Mouse (Mus musculus): ENCODE measurements at regions not wholly inside any gene's neighbourhood (a gene's known extent, or its start where the extent isn't known, plus 50 kb on each side); places are given as distances from the start of the nearest gene placed in this dataset.

DNA sequence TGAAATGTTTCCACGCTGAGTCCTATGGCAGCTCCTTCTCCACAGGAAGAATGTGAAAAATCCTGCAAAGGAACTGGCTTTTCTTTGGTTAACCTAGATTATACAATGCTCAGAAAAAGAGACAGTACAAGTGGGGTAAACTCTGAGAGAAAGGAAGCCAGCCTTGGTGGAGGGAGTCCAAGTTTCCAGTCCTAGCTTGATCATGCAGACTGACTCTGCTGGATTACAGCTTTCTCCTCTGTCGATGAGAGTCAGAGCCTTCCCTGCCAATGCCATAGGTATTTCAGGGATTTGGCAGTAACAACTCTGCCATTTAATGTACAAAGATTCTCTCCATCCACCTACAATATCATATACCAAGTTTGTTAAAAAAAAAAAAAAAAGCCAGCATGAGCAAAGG, 343.3 kb downstream of the Kcnj2 start:
- Histone ChIP-seq H3K9ac (ENCODE audit: low read length) (no peak overlapping the region), H3K36me3 (ENCODE audit: control insufficient read depth, insufficient read depth, low read length) (no peaks in the 10 kb centered on the region), H3K4me2 (replicated peaks; ENCODE audit: low read depth) (no peak overlapping the region), H3K4me3 (ENCODE audit: low read depth, low read length) (no peak overlapping the region), H3K27me3 (ENCODE audit: control insufficient read depth, insufficient read depth, low read length) (no peaks in the 10 kb centered on the region), H3K4me1 (replicated peaks; ENCODE audit: control insufficient read depth, insufficient read depth) (no peaks in the 10 kb centered on the region), H3K27ac (replicated peaks) (no peak overlapping the region), H3K9me3 (ENCODE audit: control insufficient read depth, low read length) (no peaks in the 10 kb centered on the region)
- 47% methylated on average over 2 of the region's 2 CpGs for WGBS
- DNase-seq (ENCODE audit: low spot score) = no peak
- ATAC-seq (ENCODE audit: low FRiP score, low TSS enrichment) = no peak
- TF ChIP-seq EP300 (optimal IDR thresholded peaks at IDR 0.05) (no peak), CTCF (IDR thresholded peaks at IDR 0.05; ENCODE audit: low read depth) (no peak)

DNA sequence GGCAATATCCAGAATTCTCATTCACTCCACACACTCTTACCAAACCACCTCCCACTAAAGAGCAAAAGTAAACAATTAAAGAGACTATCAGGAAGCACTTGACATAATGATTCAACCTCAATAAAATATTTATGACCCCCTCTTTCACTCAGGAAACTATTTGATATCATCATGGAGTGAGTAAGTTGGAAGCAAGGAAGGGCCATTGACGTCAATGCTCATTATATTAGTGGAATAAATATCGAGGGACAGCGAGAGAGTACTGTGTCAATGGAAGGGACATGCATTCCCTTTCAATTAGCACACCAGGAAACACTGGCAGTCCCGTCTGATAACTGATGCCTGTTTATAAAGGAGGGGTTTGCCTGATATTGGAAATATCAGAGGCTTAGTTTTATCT, 358.9 kb downstream of the Kcnj2 start:
- H3K9me3 ChIP-seq (ENCODE audit: control insufficient read depth, low read length) = no peaks in the 10 kb centered on the region
- no peak overlapping the region for H3K27ac ChIP-seq (replicated peaks)
- no peaks in the 10 kb centered on the region for H3K36me3 ChIP-seq (ENCODE audit: control insufficient read depth, insufficient read depth, low read length)
- H3K9ac ChIP-seq (ENCODE audit: low read length) = no peak overlapping the region
- H3K4me1 ChIP-seq (replicated peaks; ENCODE audit: control insufficient read depth, insufficient read depth) = no peaks in the 10 kb centered on the region
- no peak for ATAC-seq (ENCODE audit: low FRiP score, low TSS enrichment)
- no peak for DNase-seq (ENCODE audit: low spot score)
- no peaks in the 10 kb centered on the region for H3K27me3 ChIP-seq (ENCODE audit: control insufficient read depth, insufficient read depth, low read length)
- H3K4me2 ChIP-seq (replicated peaks; ENCODE audit: low read depth) = no peak overlapping the region
- H3K4me3 ChIP-seq (ENCODE audit: low read depth, low read length) = no peak overlapping the region
- 72% methylated on average over 4 of the region's 4 CpGs for WGBS
- no peak for TF ChIP-seq CTCF (IDR thresholded peaks at IDR 0.05; ENCODE audit: low read depth)
- no peak for TF ChIP-seq EP300 (optimal IDR thresholded peaks at IDR 0.05)

DNA sequence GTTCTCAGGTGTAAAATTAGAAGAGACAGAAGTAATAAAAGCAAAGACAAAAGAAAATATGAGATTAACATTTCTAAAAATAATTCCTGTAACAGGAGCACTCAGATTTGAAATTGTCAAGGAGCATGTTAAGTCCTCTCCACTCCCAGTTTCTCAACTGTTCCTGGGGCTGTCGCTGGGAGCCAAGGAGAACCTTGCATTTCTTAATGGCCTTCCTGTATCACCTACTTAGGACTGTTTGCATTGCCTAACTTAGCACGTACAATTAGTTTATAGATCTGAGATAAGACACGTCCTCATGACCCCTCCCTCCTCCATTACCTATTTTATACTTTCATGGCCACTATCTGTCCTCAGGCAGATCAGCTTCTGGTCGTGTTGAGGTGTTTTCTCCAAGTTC, 360.8 kb downstream of the Kcnj2 start:
- Histone ChIP-seq H3K4me1 (replicated peaks; ENCODE audit: control insufficient read depth, insufficient read depth) (no peaks in the 10 kb centered on the region), H3K9ac (ENCODE audit: low read length) (no peak overlapping the region), H3K36me3 (ENCODE audit: control insufficient read depth, insufficient read depth, low read length) (no peaks in the 10 kb centered on the region), H3K27ac (replicated peaks) (no peak overlapping the region), H3K27me3 (ENCODE audit: control insufficient read depth, insufficient read depth, low read length) (no peaks in the 10 kb centered on the region), H3K4me3 (ENCODE audit: low read depth, low read length) (no peak overlapping the region), H3K9me3 (ENCODE audit: control insufficient read depth, low read length) (no peaks in the 10 kb centered on the region), H3K4me2 (replicated peaks; ENCODE audit: low read depth) (no peak overlapping the region)
- DNase-seq (ENCODE audit: low spot score) = no peak
- 38% methylated on average over 4 of the region's 4 CpGs for WGBS
- no peak for ATAC-seq (ENCODE audit: low FRiP score, low TSS enrichment)
- no peak for TF ChIP-seq EP300 (optimal IDR thresholded peaks at IDR 0.05)
- no peak for TF ChIP-seq CTCF (IDR thresholded peaks at IDR 0.05; ENCODE audit: low read depth)

DNA sequence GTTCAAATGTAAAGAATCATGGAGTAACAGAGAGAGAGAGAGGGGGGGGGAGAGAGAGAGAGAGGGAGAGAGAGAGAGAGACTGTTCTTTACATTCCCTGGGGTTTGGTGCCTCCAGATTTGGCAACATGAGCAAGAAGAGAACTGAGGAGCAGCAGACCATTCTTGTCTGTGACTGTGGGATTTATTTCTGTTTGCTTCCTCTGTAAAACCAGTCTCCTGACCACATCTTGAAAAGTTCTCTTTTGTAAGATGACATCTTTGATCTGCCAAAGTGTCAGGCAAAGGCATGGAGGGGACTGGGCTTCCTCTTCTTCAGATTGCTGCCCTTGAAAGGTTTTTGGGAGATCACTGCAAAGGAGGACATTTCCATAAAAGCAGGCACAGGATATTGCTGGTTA, 376.3 kb downstream of the Kcnj2 start:
- ATAC-seq (ENCODE audit: low FRiP score, low TSS enrichment) = no peak
- Histone ChIP-seq H3K4me2 (replicated peaks; ENCODE audit: low read depth) (no peak overlapping the region), H3K4me3 (ENCODE audit: low read depth, low read length) (no peak overlapping the region), H3K36me3 (ENCODE audit: control insufficient read depth, insufficient read depth, low read length) (no peaks in the 10 kb centered on the region), H3K4me1 (replicated peaks; ENCODE audit: control insufficient read depth, insufficient read depth) (no peaks in the 10 kb centered on the region), H3K27ac (replicated peaks) (no peak overlapping the region), H3K9me3 (ENCODE audit: control insufficient read depth, low read length) (no peaks in the 10 kb centered on the region), H3K27me3 (ENCODE audit: control insufficient read depth, insufficient read depth, low read length) (no peaks in the 10 kb centered on the region), H3K9ac (ENCODE audit: low read length) (no peak overlapping the region)
- TF ChIP-seq CTCF (IDR thresholded peaks at IDR 0.05; ENCODE audit: low read depth) (no peak), EP300 (optimal IDR thresholded peaks at IDR 0.05) (no peak)
- no peak for DNase-seq (ENCODE audit: low spot score)

DNA sequence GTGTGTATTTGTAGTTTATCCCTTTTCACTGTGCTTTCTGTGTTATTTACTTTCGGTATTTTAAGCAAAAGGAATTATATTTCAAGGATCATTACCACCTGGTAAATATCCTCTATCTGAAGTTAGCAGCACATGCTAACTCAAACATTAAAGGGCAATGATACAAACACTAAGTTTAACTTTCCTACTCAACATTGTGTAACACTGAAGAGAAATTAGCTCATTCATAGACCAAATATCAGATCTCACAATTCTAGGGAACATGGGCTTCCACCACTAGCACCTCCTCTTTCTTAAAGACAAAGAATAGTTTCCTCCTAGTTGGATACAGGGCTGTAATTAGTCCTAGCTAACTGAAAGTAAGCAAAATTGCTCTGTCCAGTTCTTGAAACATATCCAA, 377.4 kb downstream of the Kcnj2 start:
- H3K4me3 ChIP-seq (ENCODE audit: low read depth, low read length) = no peak overlapping the region
- ATAC-seq (ENCODE audit: low FRiP score, low TSS enrichment) (no peak), DNase-seq (ENCODE audit: low spot score) (no peak)
- H3K4me2 ChIP-seq (replicated peaks; ENCODE audit: low read depth) = no peak overlapping the region
- no peaks in the 10 kb centered on the region for H3K36me3 ChIP-seq (ENCODE audit: control insufficient read depth, insufficient read depth, low read length)
- no peaks in the 10 kb centered on the region for H3K4me1 ChIP-seq (replicated peaks; ENCODE audit: control insufficient read depth, insufficient read depth)
- no peaks in the 10 kb centered on the region for H3K9me3 ChIP-seq (ENCODE audit: control insufficient read depth, low read length)
- no peak for TF ChIP-seq EP300 (optimal IDR thresholded peaks at IDR 0.05)
- no peak for TF ChIP-seq CTCF (IDR thresholded peaks at IDR 0.05; ENCODE audit: low read depth)
- H3K9ac ChIP-seq (ENCODE audit: low read length) = no peak overlapping the region
- WGBS = 86% methylated on average over 1 of the region's 1 CpGs
- no peaks in the 10 kb centered on the region for H3K27me3 ChIP-seq (ENCODE audit: control insufficient read depth, insufficient read depth, low read length)
- H3K27ac ChIP-seq (replicated peaks) = no peak overlapping the region

DNA sequence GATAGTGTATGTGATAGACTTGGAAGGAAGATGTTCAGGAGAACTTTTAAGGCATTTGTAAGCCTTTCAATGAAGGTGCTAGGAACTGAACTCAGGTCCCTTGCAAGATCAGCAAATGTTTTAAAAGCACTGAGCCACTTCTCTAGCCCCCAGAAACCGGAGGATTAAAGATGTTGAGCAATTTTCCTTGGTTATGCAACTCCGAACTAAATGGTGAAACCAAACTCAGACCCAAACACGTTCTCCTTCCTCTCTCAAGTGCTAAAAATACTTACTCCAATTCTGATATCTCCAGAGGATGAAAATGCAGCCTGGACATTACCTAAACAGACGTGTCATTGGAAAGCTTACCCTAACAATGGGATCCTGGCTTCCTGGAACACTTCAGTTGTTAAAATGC, 378.8 kb downstream of the Kcnj2 start:
- no peaks in the 10 kb centered on the region for H3K4me1 ChIP-seq (replicated peaks; ENCODE audit: control insufficient read depth, insufficient read depth)
- no peak for ATAC-seq (ENCODE audit: low FRiP score, low TSS enrichment)
- no peaks in the 10 kb centered on the region for H3K9me3 ChIP-seq (ENCODE audit: control insufficient read depth, low read length)
- no peak for TF ChIP-seq CTCF (IDR thresholded peaks at IDR 0.05; ENCODE audit: low read depth)
- no peak for TF ChIP-seq EP300 (optimal IDR thresholded peaks at IDR 0.05)
- no peaks in the 10 kb centered on the region for H3K36me3 ChIP-seq (ENCODE audit: control insufficient read depth, insufficient read depth, low read length)
- WGBS = 71% methylated on average over 4 of the region's 4 CpGs
- no peak for DNase-seq (ENCODE audit: low spot score)
- no peak overlapping the region for H3K4me2 ChIP-seq (replicated peaks; ENCODE audit: low read depth)
- H3K9ac ChIP-seq (ENCODE audit: low read length) = no peak overlapping the region
- no peak overlapping the region for H3K27ac ChIP-seq (replicated peaks)
- H3K27me3 ChIP-seq (ENCODE audit: control insufficient read depth, insufficient read depth, low read length) = no peaks in the 10 kb centered on the region
- H3K4me3 ChIP-seq (ENCODE audit: low read depth, low read length) = no peak overlapping the region
